Mouse (Mus musculus): ENCODE data around the gene Gm21981. TPM values are rescaled to one million over a fixed set of nuclear protein-coding genes. Genes with fewer than 3 reads are reported as not detected.
"Not testable (repeated sequence)": the region's sequence is repeated elsewhere in the genome, so short reads cannot be mapped to it uniquely, and the experiment has no call there.

Gm21981 gene
- total RNA-seq, 2 experiments from 2014 or later = 5.7 to 6.4 TPM

- intact Hi-C loops (cut with DNase I) = loop anchor here (5.0 kb wide), 1 partner anchor 166 kb away; no protein-coding TSS in a partner anchor
- DNase-seq (ENCODE audit: extremely low spot score in 1 of 2, low spot score in 2 of 2) = no peak
Observed at GRCm38 (mm10) chr17:47678238-47678637, 16.0 kb downstream of the Gm21981 start.

DNA sequence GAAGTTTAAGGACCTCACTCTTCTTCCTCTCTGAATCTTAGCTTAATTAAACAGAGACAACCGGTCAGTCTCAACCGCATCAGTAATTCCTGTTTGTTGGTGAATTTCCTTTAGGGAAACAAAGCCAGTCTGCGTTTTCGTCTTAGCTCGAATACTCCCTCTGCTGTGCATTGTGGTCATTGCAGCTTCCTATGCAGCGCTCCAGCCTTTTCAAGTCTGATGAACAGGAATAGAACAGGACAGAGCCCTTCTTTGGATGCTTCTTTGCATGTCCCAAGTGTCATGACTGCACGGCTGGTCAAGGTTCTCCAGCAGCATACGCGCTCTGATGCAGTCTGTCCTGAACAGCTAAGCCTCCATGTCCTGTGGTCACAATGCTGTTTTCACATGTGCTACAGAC, 17.7 kb downstream of the Gm21981 start:
- intact Hi-C loops (cut with DNase I) = loop anchor here (5.0 kb wide), 1 partner anchor 164 kb away; no protein-coding TSS in a partner anchor
- peak; percentile 59 to 67 for DNase-seq (ENCODE audit: extremely low spot score in 1 of 2, low spot score in 2 of 2)

DNA sequence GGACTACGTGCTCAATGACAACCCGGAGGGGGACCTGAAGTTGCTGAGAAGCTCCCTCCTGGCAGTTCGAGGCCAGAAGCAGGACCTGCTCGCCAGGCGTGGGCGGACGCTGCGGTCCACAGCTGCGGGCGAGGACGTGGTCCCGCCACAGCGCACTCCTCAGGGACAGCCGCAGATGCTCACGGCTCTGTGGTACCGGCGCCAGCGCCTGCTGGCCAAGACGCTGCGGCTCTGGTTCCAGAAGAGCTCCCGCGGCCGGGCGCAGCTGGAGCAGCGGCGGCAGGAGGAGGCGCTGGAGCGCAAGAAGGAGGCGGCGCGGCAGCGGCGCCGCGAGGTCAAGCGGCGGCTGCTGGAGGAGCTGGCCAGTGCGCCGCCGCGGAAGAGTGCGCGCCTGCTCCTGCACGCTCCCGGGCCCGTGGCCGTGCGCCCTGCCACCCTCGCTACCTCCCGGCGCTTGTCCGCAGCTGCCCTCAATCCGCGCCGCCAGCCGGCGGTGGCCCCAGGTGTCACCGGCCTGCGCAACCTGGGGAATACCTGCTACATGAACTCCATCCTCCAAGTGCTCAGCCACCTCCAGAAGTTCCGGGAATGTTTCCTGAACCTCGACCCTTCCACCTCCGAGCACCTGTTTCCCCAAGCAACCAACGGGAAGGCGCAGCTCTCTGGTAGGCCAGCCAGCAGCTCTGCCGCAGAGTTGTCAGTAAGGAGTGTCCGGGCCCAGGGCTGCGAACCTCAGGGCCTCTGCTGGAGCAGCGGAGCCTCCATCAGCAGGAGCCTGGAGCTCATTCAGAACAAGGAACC, 21.7 kb downstream of the Gm21981 start:
- intact Hi-C loops (cut with DNase I) = loop anchor here (5.0 kb wide), 1 partner anchor 40 kb away; the partner anchor contains the start of gene Usp49
- DNase-seq (ENCODE audit: extremely low spot score in 1 of 2, low spot score in 2 of 2) = peak in 1 of 2 experiments; percentile 73

GRCm38 (mm10) chr17:47671988-47672310, 22.3 kb downstream of the Gm21981 start:
- DNase-seq (ENCODE audit: extremely low spot score in 1 of 2, low spot score in 2 of 2) = no peak
- intact Hi-C loops (cut with DNase I) = loop anchor here (5.0 kb wide), 1 partner anchor 40 kb away; the partner anchor contains the start of gene Usp49

DNA sequence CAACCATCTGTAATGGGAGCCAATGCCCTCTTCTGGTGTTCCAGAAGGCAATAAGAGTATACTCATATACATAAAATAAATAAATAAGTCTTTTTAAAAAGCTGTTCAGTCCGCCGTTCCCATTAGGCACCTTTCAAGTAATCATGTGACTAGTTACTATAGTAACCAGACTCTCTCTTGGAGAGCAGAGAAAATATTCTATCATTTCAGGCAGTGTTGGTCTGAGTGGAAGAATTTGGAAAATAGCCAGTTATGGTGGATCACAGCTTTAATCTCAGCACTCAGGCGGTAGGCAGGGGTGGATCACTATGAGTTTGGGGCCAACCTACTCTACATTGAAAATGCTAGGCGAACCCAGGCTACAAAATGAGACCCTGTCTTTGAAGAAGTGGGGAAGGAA, 25.1 kb downstream of the Gm21981 start:
- intact Hi-C loops (cut with DNase I) = no loop called here

DNA sequence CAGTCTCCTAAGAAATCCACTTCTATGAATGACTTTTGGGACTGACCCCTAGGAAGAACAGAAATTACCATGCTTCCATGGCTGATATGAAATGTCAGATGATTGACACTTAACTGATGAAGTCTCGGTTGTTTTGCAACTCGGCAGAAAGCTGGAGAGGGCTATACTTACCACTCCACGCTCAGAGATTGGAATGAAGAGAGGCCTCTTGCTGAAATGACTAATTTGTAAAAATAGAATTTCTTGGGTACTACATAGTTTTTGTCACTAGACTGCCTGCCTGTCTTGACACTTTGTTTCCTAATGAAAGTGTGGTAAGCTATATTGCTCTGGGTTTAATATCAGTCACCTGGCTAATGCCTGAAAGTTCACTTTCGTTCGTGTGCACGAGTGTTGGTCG, 29.8 kb downstream of the Gm21981 start:
- intact Hi-C loops (cut with DNase I) = no loop called here
- no peak for DNase-seq (ENCODE audit: extremely low spot score in 1 of 2, low spot score in 2 of 2)

More for the DNA sequence above, 25.1 kb downstream of the Gm21981 start:
- DNase-seq (ENCODE audit: extremely low spot score in 1 of 2, low spot score in 2 of 2) = no peak

GRCm38 (mm10) chr17:47663009-47663713, 31.1 kb downstream of the Gm21981 start:
- intact Hi-C loops (cut with DNase I) = no loop called here
- DNase-seq (ENCODE audit: extremely low spot score in 1 of 2, low spot score in 2 of 2) = no peak

- DNase-seq (ENCODE audit: extremely low spot score in 1 of 2, low spot score in 2 of 2) = no peak
- intact Hi-C loops (cut with DNase I) = no loop called here
Observed at GRCm38 (mm10) chr17:47658741-47659243, 35.5 kb downstream of the Gm21981 start.

DNA sequence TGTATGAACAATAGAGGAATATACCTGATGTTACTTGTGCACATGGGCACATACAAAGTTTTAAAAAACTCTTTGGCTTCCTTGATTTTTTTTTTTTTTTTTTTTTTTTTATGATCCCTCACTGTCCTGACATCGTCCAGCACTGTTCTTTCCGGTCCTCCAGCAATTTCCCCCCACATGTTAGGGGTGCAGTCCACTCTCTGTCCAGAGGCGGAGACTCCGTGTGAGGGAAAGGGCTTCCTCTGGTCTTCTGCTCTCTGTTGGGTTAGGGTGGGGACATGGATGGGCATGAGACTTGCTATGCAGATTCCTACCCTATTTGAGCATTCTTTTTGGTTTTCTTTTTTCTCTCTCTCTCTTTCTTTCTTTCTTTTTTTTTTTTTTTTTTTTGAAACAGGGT, 36.4 kb downstream of the Gm21981 start:
- intact Hi-C loops (cut with DNase I) = no loop called here
- no peak for DNase-seq (ENCODE audit: extremely low spot score in 1 of 2, low spot score in 2 of 2)

DNA sequence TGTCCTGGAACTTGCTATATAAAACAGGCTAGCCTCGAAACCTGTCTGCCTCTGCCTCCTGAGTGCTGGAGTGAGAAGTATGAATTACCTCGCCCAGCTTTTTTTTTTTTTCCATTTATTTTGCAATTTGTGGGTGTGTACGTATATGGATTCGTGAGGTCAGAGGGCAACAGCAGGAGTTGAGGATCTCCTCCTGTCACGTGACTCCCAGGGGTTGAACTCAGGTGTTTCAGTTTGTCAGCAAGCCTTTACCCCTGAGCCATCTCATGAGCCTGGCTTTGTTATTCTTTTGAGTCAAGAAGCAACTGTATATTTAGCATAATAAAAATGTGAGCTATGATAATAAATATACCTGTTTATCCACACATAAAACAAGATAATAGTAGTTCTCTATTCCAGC, 38.6 kb downstream of the Gm21981 start:
- no peak for DNase-seq (ENCODE audit: extremely low spot score in 1 of 2, low spot score in 2 of 2)
- intact Hi-C loops (cut with DNase I) = no loop called here

GRCm38 (mm10) chr17:47654346-47654745, 39.9 kb downstream of the Gm21981 start:
- DNase-seq (ENCODE audit: extremely low spot score in 1 of 2, low spot score in 2 of 2); intact Hi-C loops (cut with DNase I): not testable (repeated sequence)

DNA sequence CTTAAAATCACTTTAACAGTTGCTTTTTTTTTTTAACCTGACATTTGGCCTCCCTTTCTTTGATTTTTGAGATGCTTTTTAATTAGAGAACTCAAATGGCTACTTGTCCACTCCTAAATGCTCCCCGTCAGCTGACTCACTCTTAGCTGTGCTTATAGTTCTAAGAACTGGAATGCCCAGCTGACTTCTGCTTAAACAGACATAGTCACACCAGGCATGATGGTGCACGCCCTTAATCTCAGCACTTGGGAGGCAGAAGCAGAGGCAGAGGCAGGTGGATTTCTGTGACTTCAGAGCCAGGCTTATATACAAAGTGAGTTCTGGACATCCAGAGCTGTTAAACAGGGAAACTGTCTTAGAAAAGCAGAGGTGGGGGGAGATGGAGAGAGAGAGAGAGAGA, 42.3 kb downstream of the Gm21981 start:
- no peak for DNase-seq (ENCODE audit: extremely low spot score in 1 of 2, low spot score in 2 of 2)
- intact Hi-C loops (cut with DNase I) = no loop called here

- DNase-seq (ENCODE audit: extremely low spot score in 1 of 2, low spot score in 2 of 2) = no peak
- intact Hi-C loops (cut with DNase I) = no loop called here
Observed at GRCm38 (mm10) chr17:47648966-47649365, 45.3 kb downstream of the Gm21981 start.

GRCm38 (mm10) chr17:47646683-47647082, 47.6 kb downstream of the Gm21981 start:
- peak; percentile 29 to 74 for DNase-seq (ENCODE audit: extremely low spot score in 1 of 2, low spot score in 2 of 2)
- intact Hi-C loops (cut with DNase I) = no loop called here

DNA sequence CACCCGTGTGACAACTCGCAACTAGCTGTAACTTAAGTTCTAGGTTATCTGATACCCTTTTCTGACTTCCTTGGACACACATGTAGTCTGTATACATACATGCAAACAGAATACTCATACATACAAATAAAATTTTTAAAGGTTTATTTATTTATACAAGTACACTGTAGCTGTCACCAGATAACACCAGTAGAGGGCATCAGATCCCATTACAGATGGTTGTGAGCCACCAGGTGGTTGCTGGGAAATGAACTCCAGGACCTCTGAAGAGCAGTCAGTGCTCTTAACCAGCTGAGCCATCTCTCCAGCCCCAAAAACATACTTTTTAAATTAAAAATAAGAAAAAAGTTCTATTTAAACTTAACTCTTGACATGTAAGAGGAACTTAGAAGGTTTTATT, 51.3 kb downstream of the Gm21981 start:
- no peak for DNase-seq (ENCODE audit: extremely low spot score in 1 of 2, low spot score in 2 of 2)

More for the DNA sequence above, 51.3 kb downstream of the Gm21981 start:
- intact Hi-C loops (cut with DNase I) = no loop called here

Other genes starting within 250 kb of the Gm21981 start
- 10 to 100 TPM; 13.8 to 14.3 TPM for gene Taf8, start 192.2 kb downstream of the Gm21981 start, total RNA-seq (2021)
- 10 to 100 TPM; 24.5 to 26.7 TPM for gene Ccnd3, start 189.4 kb downstream of the Gm21981 start, total RNA-seq (2021)
- 10 to 100 TPM; 25.2 to 25.3 TPM for gene Bysl, start 83.0 kb downstream of the Gm21981 start, total RNA-seq (2021)
- gene Med20, start 82.9 kb downstream of the Gm21981 start, total RNA-seq (2021) = 10 to 100 TPM; 21.4 to 23.5 TPM
- 1 to 10 TPM; 6.2 to 6.4 TPM for gene Gm20517, start 82.9 kb downstream of the Gm21981 start, total RNA-seq (2021)
- gene Usp49, start 63.8 kb downstream of the Gm21981 start, total RNA-seq (2021) = 10 to 100 TPM; 14.8 to 15.1 TPM
- 100 to 1,000 TPM; 209 to 222 TPM for gene Tomm6, start 6.1 kb downstream of the Gm21981 start, total RNA-seq (2021)
- gene Frs3, start 5.4 kb downstream of the Gm21981 start, total RNA-seq (2021) = 10 to 100 TPM; 27.4 to 29.9 TPM
- 1 to 10 TPM; 2.3 to 4.5 TPM for gene Prickle4, start 281 bp upstream of the Gm21981 start, total RNA-seq (2021)
- not detected for gene Pgc, start 32.4 kb upstream of the Gm21981 start, total RNA-seq (2021)
- 1 to 10 TPM; 6.1 to 6.2 TPM for gene Tfeb, start 42.6 kb upstream of the Gm21981 start, total RNA-seq (2021)
- 1 to 10 TPM; 1.5 to 1.7 TPM for gene Mdfi, start 140.2 kb upstream of the Gm21981 start, total RNA-seq (2021)
- 10 to 100 TPM; 52.3 to 53.9 TPM for gene Foxp4, start 230.2 kb upstream of the Gm21981 start, total RNA-seq (2021)